Mouse (Mus musculus): Measurements from ENCODE around the gene Micu2. TPM values are rescaled to one million over a fixed set of nuclear protein-coding genes. Genes with fewer than 3 reads are reported as not detected.

Micu2 gene
- 48.3 and 54.6 TPM in 2 replicates for polyA plus RNA-seq (2014; fragmentation: Nextera tagmentation; extraction: Ambion mirVana)

GRCm38 (mm10) chr14:57998526-57999401, at the start of gene Micu2:
TSS of gene Micu2 (minus strand) at chr14:57999262.
- ATAC-seq (ENCODE audit: low FRiP score, low TSS enrichment), result peak; percentile 98
- H3K4me1 ChIP-seq (ENCODE audit: control insufficient read depth, insufficient read depth, low read length), result peaks cover 7% of the 10 kb centered on the region; the same call in 1 of the 2 replicates
- WGBS, result 3% methylated on average over 73 of the region's 76 CpGs

DNA sequence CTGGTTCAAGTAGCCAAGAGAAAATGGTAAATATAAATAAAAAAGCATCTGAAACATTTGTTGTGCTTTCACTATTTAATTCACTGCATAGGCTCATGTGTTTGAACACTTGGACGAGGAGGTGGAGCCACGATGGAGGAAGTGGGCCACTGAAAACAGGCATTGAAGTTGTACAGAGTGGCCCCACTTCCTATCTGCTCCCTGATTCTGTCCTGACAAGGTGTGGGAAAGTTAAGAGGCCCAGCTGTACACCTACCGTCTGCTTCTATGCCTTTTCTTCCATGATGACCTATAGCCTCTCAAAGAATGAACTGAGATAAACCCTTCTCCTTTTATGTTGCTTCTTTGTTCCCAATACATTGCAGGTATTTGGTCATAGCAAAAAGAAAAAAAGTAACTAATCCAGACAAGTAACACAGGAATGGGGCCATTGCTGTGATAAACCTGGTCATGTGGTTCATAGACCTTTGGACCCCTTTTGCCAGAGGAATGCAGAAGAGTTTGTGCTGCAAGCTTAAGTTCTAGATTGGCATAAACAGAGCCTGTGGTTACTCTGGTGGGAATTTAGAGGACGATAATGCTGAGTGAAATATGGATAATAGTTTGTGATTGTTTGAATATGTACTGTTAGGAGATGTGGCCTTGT, 47.7 kb upstream of the Micu2 start:
- Histone ChIP-seq H3K9ac (replicated peaks; ENCODE audit: low read length) (no peak overlapping the region), H3K27me3 (ENCODE audit: control insufficient read depth, insufficient read depth, low read length) (no peaks in the 10 kb centered on the region), H3K4me1 (ENCODE audit: control insufficient read depth, insufficient read depth, low read length) (no peaks in the 10 kb centered on the region), H3K9me3 (ENCODE audit: control insufficient read depth, low read length) (no peaks in the 10 kb centered on the region), H3K36me3 (ENCODE audit: control insufficient read depth, insufficient read depth, low read length) (no peaks in the 10 kb centered on the region), H3K4me2 (ENCODE audit: low read length) (no peak overlapping the region), H3K4me3 (replicated peaks; ENCODE audit: low read depth, low read length) (no peak overlapping the region), H3K27ac (replicated peaks; ENCODE audit: low read depth, low read length) (no peak overlapping the region)
- DNase-seq (no peak), ATAC-seq (ENCODE audit: low FRiP score, low TSS enrichment) (no peak)
- 90% methylated on average over 4 of the region's 4 CpGs for WGBS

More at GRCm38 (mm10) chr14:57998526-57999401, at the start of gene Micu2:
- no peaks in the 10 kb centered on the region for H3K36me3 ChIP-seq (ENCODE audit: control insufficient read depth, insufficient read depth, low read length)
- H3K4me3 ChIP-seq (replicated peaks; ENCODE audit: low read depth, low read length), result peak within 1 kb of the TSS; percentile 94
- peak within 1 kb of the TSS; percentile 94 for H3K27ac ChIP-seq (replicated peaks; ENCODE audit: low read depth, low read length)
- H3K9ac ChIP-seq (replicated peaks; ENCODE audit: low read length), result peak within 1 kb of the TSS; percentile 95
- H3K4me2 ChIP-seq (ENCODE audit: low read length), result peak within 1 kb of the TSS; percentile 73
- no peaks in the 10 kb centered on the region for H3K27me3 ChIP-seq (ENCODE audit: control insufficient read depth, insufficient read depth, low read length)
- DNase-seq, result peak; percentile 97
- no peaks in the 10 kb centered on the region for H3K9me3 ChIP-seq (ENCODE audit: control insufficient read depth, low read length)

GRCm38 (mm10) chr14:58036174-58036573, 37.1 kb upstream of the Micu2 start:
- ATAC-seq (ENCODE audit: low FRiP score, low TSS enrichment) (no peak), DNase-seq (no peak)
- Histone ChIP-seq H3K9me3 (ENCODE audit: control insufficient read depth, low read length) (no peaks in the 10 kb centered on the region), H3K9ac (replicated peaks; ENCODE audit: low read length) (no peak overlapping the region), H3K27ac (replicated peaks; ENCODE audit: low read depth, low read length) (no peak overlapping the region), H3K36me3 (ENCODE audit: control insufficient read depth, insufficient read depth, low read length) (no peaks in the 10 kb centered on the region), H3K4me1 (ENCODE audit: control insufficient read depth, insufficient read depth, low read length) (no peaks in the 10 kb centered on the region), H3K4me2 (ENCODE audit: low read length) (no peak overlapping the region), H3K27me3 (ENCODE audit: control insufficient read depth, insufficient read depth, low read length) (no peaks in the 10 kb centered on the region), H3K4me3 (replicated peaks; ENCODE audit: low read depth, low read length) (no peak overlapping the region)
- WGBS, result 37% methylated on average over 6 of the region's 6 CpGs

- Histone ChIP-seq H3K9me3 (ENCODE audit: control insufficient read depth, low read length) (no peaks in the 10 kb centered on the region), H3K4me2 (ENCODE audit: low read length) (no peak overlapping the region), H3K4me3 (replicated peaks; ENCODE audit: low read depth, low read length) (no peak overlapping the region), H3K4me1 (ENCODE audit: control insufficient read depth, insufficient read depth, low read length) (no peaks in the 10 kb centered on the region), H3K27me3 (ENCODE audit: control insufficient read depth, insufficient read depth, low read length) (no peaks in the 10 kb centered on the region), H3K27ac (replicated peaks; ENCODE audit: low read depth, low read length) (no peak overlapping the region), H3K9ac (replicated peaks; ENCODE audit: low read length) (no peak overlapping the region), H3K36me3 (ENCODE audit: control insufficient read depth, insufficient read depth, low read length) (no peaks in the 10 kb centered on the region)
- no peak for ATAC-seq (ENCODE audit: low FRiP score, low TSS enrichment)
- 10% methylated on average over 8 of the region's 8 CpGs for WGBS
- DNase-seq, result peak; percentile 85
These were observed 35.5 kb upstream of the Micu2 start for GRCm38 (mm10) chr14:58034567-58034966.

DNA sequence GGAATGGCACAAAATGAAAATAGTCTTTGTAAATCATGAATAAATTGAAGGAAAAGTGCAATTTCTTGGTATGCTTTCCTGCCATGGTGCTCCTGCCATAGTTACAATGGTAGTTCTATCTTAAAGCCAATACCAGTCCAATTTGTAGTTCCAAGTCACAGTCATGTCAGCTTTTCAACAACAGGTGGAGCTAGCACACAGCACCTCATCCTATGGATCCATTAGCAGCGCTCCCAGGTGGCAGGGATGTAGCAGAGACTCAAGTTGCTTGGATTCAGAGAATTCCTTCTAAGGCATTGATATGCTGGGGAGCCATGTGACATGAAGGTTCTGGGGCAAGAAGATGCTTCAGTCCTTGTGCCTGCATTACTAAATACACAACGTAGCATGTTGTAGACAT, 19.8 kb upstream of the Micu2 start:
- ATAC-seq (ENCODE audit: low FRiP score, low TSS enrichment) (no peak), DNase-seq (peak; percentile 26)
- Histone ChIP-seq H3K9ac (replicated peaks; ENCODE audit: low read length) (no peak overlapping the region), H3K4me3 (replicated peaks; ENCODE audit: low read depth, low read length) (no peak overlapping the region), H3K36me3 (ENCODE audit: control insufficient read depth, insufficient read depth, low read length) (no peaks in the 10 kb centered on the region), H3K4me2 (ENCODE audit: low read length) (no peak overlapping the region), H3K4me1 (ENCODE audit: control insufficient read depth, insufficient read depth, low read length) (no peaks in the 10 kb centered on the region), H3K27me3 (ENCODE audit: control insufficient read depth, insufficient read depth, low read length) (no peaks in the 10 kb centered on the region), H3K27ac (replicated peaks; ENCODE audit: low read depth, low read length) (no peak overlapping the region), H3K9me3 (ENCODE audit: control insufficient read depth, low read length) (no peaks in the 10 kb centered on the region)
- WGBS, result 38% methylated on average over 2 of the region's 2 CpGs

- no peaks in the 10 kb centered on the region for H3K9me3 ChIP-seq (ENCODE audit: control insufficient read depth, low read length)
- 69% methylated on average over 6 of the region's 6 CpGs for WGBS
- H3K4me2 ChIP-seq (ENCODE audit: low read length), result no peak overlapping the region
- H3K27ac ChIP-seq (replicated peaks; ENCODE audit: low read depth, low read length), result no peak overlapping the region
- ATAC-seq (ENCODE audit: low FRiP score, low TSS enrichment) (no peak), DNase-seq (no peak)
- H3K4me3 ChIP-seq (replicated peaks; ENCODE audit: low read depth, low read length), result no peak overlapping the region
- 0 out of 2 replicates have a peak, but pooled peaks cover 2% of the 10 kb centered on the region for H3K4me1 ChIP-seq (ENCODE audit: control insufficient read depth, insufficient read depth, low read length)
- no peaks in the 10 kb centered on the region for H3K27me3 ChIP-seq (ENCODE audit: control insufficient read depth, insufficient read depth, low read length)
- no peak overlapping the region for H3K9ac ChIP-seq (replicated peaks; ENCODE audit: low read length)
- no peaks in the 10 kb centered on the region for H3K36me3 ChIP-seq (ENCODE audit: control insufficient read depth, insufficient read depth, low read length)
These were observed 4.8 kb upstream of the Micu2 start for GRCm38 (mm10) chr14:58003852-58004251.

- DNase-seq (no peak), ATAC-seq (ENCODE audit: low FRiP score, low TSS enrichment) (no peak)
- no peaks in the 10 kb centered on the region for H3K27me3 ChIP-seq (ENCODE audit: control insufficient read depth, insufficient read depth, low read length)
- no peak overlapping the region for H3K27ac ChIP-seq (replicated peaks; ENCODE audit: low read depth, low read length)
- no peaks in the 10 kb centered on the region for H3K9me3 ChIP-seq (ENCODE audit: control insufficient read depth, low read length)
- no peak overlapping the region for H3K4me3 ChIP-seq (replicated peaks; ENCODE audit: low read depth, low read length)
- 84% methylated on average over 1 of the region's 1 CpGs for WGBS
- H3K4me2 ChIP-seq (ENCODE audit: low read length), result no peak overlapping the region
- H3K9ac ChIP-seq (replicated peaks; ENCODE audit: low read length), result no peak overlapping the region
- H3K4me1 ChIP-seq (ENCODE audit: control insufficient read depth, insufficient read depth, low read length), result peaks cover 7% of the 10 kb centered on the region; the same call in 1 of the 2 replicates
- H3K36me3 ChIP-seq (ENCODE audit: control insufficient read depth, insufficient read depth, low read length), result no peaks in the 10 kb centered on the region
These were observed 3.1 kb upstream of the Micu2 start for GRCm38 (mm10) chr14:58002161-58002560.

- Histone ChIP-seq H3K4me1 (ENCODE audit: control insufficient read depth, insufficient read depth, low read length) (peaks cover 7% of the 10 kb centered on the region; the same call in 1 of the 2 replicates), H3K4me3 (replicated peaks; ENCODE audit: low read depth, low read length) (peak overlapping the region; percentile 94), H3K9me3 (ENCODE audit: control insufficient read depth, low read length) (no peaks in the 10 kb centered on the region), H3K4me2 (ENCODE audit: low read length) (peak overlapping the region; percentile 73), H3K27me3 (ENCODE audit: control insufficient read depth, insufficient read depth, low read length) (no peaks in the 10 kb centered on the region), H3K27ac (replicated peaks; ENCODE audit: low read depth, low read length) (peak overlapping the region; percentile 94; the same call in 1 of the 2 replicates), H3K9ac (replicated peaks; ENCODE audit: low read length) (peak overlapping the region; percentile 95; the same call in 1 of the 2 replicates), H3K36me3 (ENCODE audit: control insufficient read depth, insufficient read depth, low read length) (no peaks in the 10 kb centered on the region)
- 33% methylated on average over 5 of the region's 5 CpGs for WGBS
- DNase-seq (no peak), ATAC-seq (ENCODE audit: low FRiP score, low TSS enrichment) (no peak; the same call in 1 of the 2 replicates)
These were observed 306 bp upstream of the Micu2 start for GRCm38 (mm10) chr14:57999402-57999734.

Data from midbrain, embryonic 14.5 days (tissue).